Mouse (Mus musculus) hindbrain, embryonic 16.5 days (tissue): ENCODE data around the gene Rwdd2b. TPM values are rescaled to one million over a fixed set of nuclear protein-coding genes. Genes with fewer than 3 reads are reported as not detected.
A peak's percentile ranks its signal among the peaks of the same experiment; 100 is the strongest.

ENCODE experiments used
- ATAC-seq: fragments of 200-750 bp; cut with Nextera tagmentation; 2 replicates; pipeline ENCODE4 v1.8.0; 2017; ENCODE audit warnings: moderate TSS enrichment, moderate library complexity
- H3K27ac ChIP-seq: fragments of 300-500 bp; sonication (generic); 2 replicates; pipeline ENCODE4 v1.5.1; 2014; ENCODE audit warnings: low read depth, mild to moderate bottlenecking, control low read depth, low read length, moderate library complexity
- H3K27me3 ChIP-seq: fragments of 300-500 bp; sonication (generic); replicated peaks from 2 replicates; pipeline ENCODE4 v1.6.1; 2014; ENCODE audit warnings: low read length; ENCODE audit not compliant: control insufficient read depth, insufficient read depth
- H3K36me3 ChIP-seq: fragments of 300-500 bp; sonication (generic); 2 replicates; pipeline ENCODE4 v1.6.1; 2014; ENCODE audit warnings: mild to moderate bottlenecking, low read length, moderate library complexity, mixed read lengths; ENCODE audit not compliant: control insufficient read depth, insufficient read depth
- H3K4me1 ChIP-seq: fragments of 300-500 bp; sonication (generic); 2 replicates; pipeline ENCODE4 v1.6.1; 2014; ENCODE audit warnings: low read depth, low read length; ENCODE audit not compliant: control insufficient read depth, insufficient read depth
- H3K4me2 ChIP-seq: fragments of 300-500 bp; sonication (generic); 2 replicates; pipeline ENCODE4 v1.6.1; 2014; ENCODE audit warnings: mild to moderate bottlenecking, low read length, control low read depth, moderate library complexity
- H3K4me3 ChIP-seq: fragments of 300-500 bp; sonication (generic); 2 replicates; pipeline ENCODE4 v1.5.1; 2014; ENCODE audit warnings: mild to moderate bottlenecking, low read length, control low read depth, moderate library complexity
- H3K9ac ChIP-seq: fragments of 300-500 bp; sonication (generic); 2 replicates; pipeline ENCODE4 v1.6.1; 2014; ENCODE audit warnings: low read depth, mild to moderate bottlenecking, control low read depth, low read length, moderate library complexity
- H3K9me3 ChIP-seq: fragments of 300-500 bp; sonication (generic); 2 replicates; pipeline ENCODE4 v1.6.1; 2014; ENCODE audit warnings: mild to moderate bottlenecking, low read length, moderate library complexity; ENCODE audit not compliant: control insufficient read depth
- WGBS: fragments of 180-500 bp; shearing (Covaris S2); extraction: QIAGEN DNeasy Blood & Tissue Kit; methylation state at CpG from one replicate; pipeline ENCODE4 v1.1.7; 2014; 5-methylcytosine and 5-hydroxymethylcytosine counted together
- polyA plus RNA-seq: library from polyadenylated mRNA; unstranded; fragments of >200 nt; fragmentation: Nextera tagmentation; extraction: Ambion mirVana; gene quantifications from 2 replicates; pipeline ENCODE4 v1.2.1, GENCODE M21; 2015

Rwdd2b gene
- polyA plus RNA-seq, 1 experiment from 2014 or later, result 16.5 TPM

- ATAC-seq, result no peak
- H3K4me2 ChIP-seq, result no peak overlapping the region
- H3K4me3 ChIP-seq, result no peak overlapping the region
- peaks cover 6% of the 10 kb centered on the region for H3K4me1 ChIP-seq
- no peaks in the 10 kb centered on the region; the same call in 1 of the 2 replicates for H3K9me3 ChIP-seq
- no peak overlapping the region for H3K9ac ChIP-seq
- no peak overlapping the region for H3K27ac ChIP-seq
- no peaks in the 10 kb centered on the region for H3K36me3 ChIP-seq
- 0 out of 2 replicates have a peak, but pooled peaks cover 2% of the 10 kb centered on the region for H3K27me3 ChIP-seq
- WGBS, result 94% methylated on average over 3 of the region's 3 CpGs
These were observed 5.2 kb upstream of the Rwdd2b start for GRCm38 (mm10) chr16:87445528-87445927.

- no peak overlapping the region for H3K4me2 ChIP-seq
- ATAC-seq, result no peak
- no peak overlapping the region for H3K4me3 ChIP-seq
- no peaks in the 10 kb centered on the region for H3K36me3 ChIP-seq
- no peak overlapping the region for H3K27ac ChIP-seq
- peaks cover 6% of the 10 kb centered on the region for H3K4me1 ChIP-seq
- H3K9ac ChIP-seq, result no peak overlapping the region
- no peaks in the 10 kb centered on the region; the same call in 1 of the 2 replicates for H3K9me3 ChIP-seq
- 0 out of 2 replicates have a peak, but pooled peaks cover 2% of the 10 kb centered on the region for H3K27me3 ChIP-seq
These were observed 4.7 kb upstream of the Rwdd2b start for GRCm38 (mm10) chr16:87445110-87445509.

GRCm38 (mm10) chr16:87444071-87444470 lies 3.7 kb upstream of the Rwdd2b start:
- Histone ChIP-seq H3K27ac (no peak overlapping the region), H3K4me3 (no peak overlapping the region), H3K4me1 (peaks cover 11% of the 10 kb centered on the region), H3K4me2 (no peak overlapping the region), H3K9me3 (no peaks in the 10 kb centered on the region; the same call in 1 of the 2 replicates), H3K36me3 (no peaks in the 10 kb centered on the region), H3K27me3 (0 out of 2 replicates have a peak, but pooled peaks cover 2% of the 10 kb centered on the region), H3K9ac (no peak overlapping the region)
- 39% methylated on average over 1 of the region's 1 CpGs for WGBS
- ATAC-seq, result no peak

GRCm38 (mm10) chr16:87443245-87443644 lies 2.9 kb upstream of the Rwdd2b start:
- Histone ChIP-seq H3K9me3 (no peaks in the 10 kb centered on the region; the same call in 1 of the 2 replicates), H3K4me3 (no peak overlapping the region), H3K4me2 (no peak overlapping the region), H3K27me3 (0 out of 2 replicates have a peak, but pooled peaks cover 2% of the 10 kb centered on the region), H3K36me3 (no peaks in the 10 kb centered on the region), H3K4me1 (peaks cover 11% of the 10 kb centered on the region), H3K27ac (no peak overlapping the region), H3K9ac (no peak overlapping the region)
- no peak for ATAC-seq

- Histone ChIP-seq H3K36me3 (no peaks in the 10 kb centered on the region), H3K27me3 (0 out of 2 replicates have a peak, but pooled peaks cover 2% of the 10 kb centered on the region), H3K27ac (no peak overlapping the region), H3K9me3 (no peaks in the 10 kb centered on the region), H3K4me3 (no peak overlapping the region), H3K4me1 (peaks cover 11% of the 10 kb centered on the region), H3K4me2 (no peak overlapping the region), H3K9ac (no peak overlapping the region)
- ATAC-seq, result no peak
- 60% methylated on average over 5 of the region's 5 CpGs for WGBS
These were observed 1.9 kb upstream of the Rwdd2b start for GRCm38 (mm10) chr16:87442291-87442690.

- Histone ChIP-seq H3K4me3 (peak overlapping the region; percentile 67), H3K4me1 (peaks cover 11% of the 10 kb centered on the region), H3K27ac (peak overlapping the region; percentile 96; the same call in 1 of the 2 replicates), H3K36me3 (0 out of 2 replicates have a peak, but pooled peaks cover 3% of the 10 kb centered on the region), H3K27me3 (0 out of 2 replicates have a peak, but pooled peaks cover 2% of the 10 kb centered on the region), H3K9me3 (no peaks in the 10 kb centered on the region), H3K4me2 (peak overlapping the region; percentile 80), H3K9ac (peak overlapping the region; percentile 89)
- WGBS, result 24% methylated on average over 9 of the region's 9 CpGs
- ATAC-seq, result no peak
These were observed 716 bp upstream of the Rwdd2b start for GRCm38 (mm10) chr16:87441089-87441488.

- peaks cover 11% of the 10 kb centered on the region for H3K4me1 ChIP-seq
- no peak overlapping the region for H3K9ac ChIP-seq
- WGBS, result 94% methylated on average over 8 of the region's 8 CpGs
- H3K9me3 ChIP-seq, result no peaks in the 10 kb centered on the region
- 0 out of 2 replicates have a peak, but pooled peaks cover 3% of the 10 kb centered on the region for H3K36me3 ChIP-seq
- H3K27ac ChIP-seq, result no peak overlapping the region
- H3K27me3 ChIP-seq, result no peaks in the 10 kb centered on the region
- ATAC-seq, result no peak
- H3K4me3 ChIP-seq, result no peak overlapping the region
- H3K4me2 ChIP-seq, result no peak overlapping the region
These were observed 1.7 kb downstream of the Rwdd2b start for GRCm38 (mm10) chr16:87438697-87439096.

GRCm38 (mm10) chr16:87437096-87437495 lies 3.3 kb downstream of the Rwdd2b start:
- Histone ChIP-seq H3K4me3 (no peak overlapping the region), H3K4me2 (no peak overlapping the region), H3K9ac (no peak overlapping the region), H3K4me1 (peaks cover 11% of the 10 kb centered on the region), H3K36me3 (0 out of 2 replicates have a peak, but pooled peaks cover 3% of the 10 kb centered on the region), H3K27ac (no peak overlapping the region), H3K9me3 (no peaks in the 10 kb centered on the region), H3K27me3 (no peaks in the 10 kb centered on the region)
- ATAC-seq, result no peak
- 94% methylated on average over 21 of the region's 21 CpGs for WGBS

- H3K9me3 ChIP-seq, result no peaks in the 10 kb centered on the region
- H3K27ac ChIP-seq, result no peak overlapping the region
- no peak overlapping the region for H3K4me2 ChIP-seq
- H3K36me3 ChIP-seq, result 0 out of 2 replicates have a peak, but pooled peaks cover 3% of the 10 kb centered on the region
- peaks cover 11% of the 10 kb centered on the region for H3K4me1 ChIP-seq
- 84% methylated on average over 13 of the region's 13 CpGs for WGBS
- no peak overlapping the region for H3K9ac ChIP-seq
- H3K4me3 ChIP-seq, result no peak overlapping the region
- no peaks in the 10 kb centered on the region for H3K27me3 ChIP-seq
- ATAC-seq, result no peak
These were observed 4.8 kb downstream of the Rwdd2b start for GRCm38 (mm10) chr16:87435411-87436205.
